Mouse (Mus musculus) frontal cortex, postnatal 14 days (tissue): Measurements from ENCODE around the gene Aldh1l1.

ENCODE experiments used
- DNase-seq, 2 experiments: peaks; one replicate each; pipeline ENCODE4 v3.0.0; 2022; ENCODE audit warnings: low spot score in 2 of 2

Aldh1l1 gene

DNA sequence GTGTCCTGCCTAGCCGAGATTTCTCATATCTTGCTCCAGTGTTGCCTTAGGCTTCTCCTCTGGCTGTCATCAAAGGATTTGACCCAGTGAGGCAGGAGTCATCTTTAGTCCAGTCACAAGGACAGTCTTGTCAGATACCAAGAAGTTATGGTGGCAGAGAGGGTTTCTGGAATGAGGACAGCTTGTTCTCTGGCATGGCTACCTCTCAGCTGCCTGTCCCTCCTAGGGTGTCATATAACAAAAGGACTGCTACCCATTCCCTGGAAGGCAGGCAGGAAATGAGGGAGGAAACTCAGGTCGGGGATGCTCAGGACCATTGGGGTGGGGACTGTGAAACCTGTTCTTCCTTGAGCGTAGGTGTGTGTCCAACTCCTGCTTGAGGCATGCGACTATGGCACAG, 14.1 kb upstream of the Aldh1l1 start:
- DNase-seq: no peak

DNA sequence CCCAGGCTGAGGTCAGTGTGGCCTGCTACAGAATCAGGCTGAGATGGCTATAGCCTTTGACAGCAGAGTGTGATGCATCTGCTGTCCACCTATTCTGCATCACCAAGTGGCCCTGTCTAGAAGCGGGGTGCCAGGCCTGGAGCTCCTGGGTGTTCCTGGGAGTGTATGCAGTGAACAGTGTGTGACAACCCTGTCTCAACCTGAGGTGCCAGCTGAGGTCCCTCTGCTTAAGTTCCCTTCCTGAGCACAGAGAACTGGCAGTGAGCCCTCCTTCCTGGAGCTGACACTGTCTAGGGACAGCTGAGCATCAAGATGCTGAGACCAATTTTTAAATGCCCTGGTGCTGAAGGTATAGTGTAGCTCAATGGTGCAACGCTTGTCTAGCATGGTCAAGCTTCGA, 13.5 kb upstream of the Aldh1l1 start:
- no peak for DNase-seq

DNA sequence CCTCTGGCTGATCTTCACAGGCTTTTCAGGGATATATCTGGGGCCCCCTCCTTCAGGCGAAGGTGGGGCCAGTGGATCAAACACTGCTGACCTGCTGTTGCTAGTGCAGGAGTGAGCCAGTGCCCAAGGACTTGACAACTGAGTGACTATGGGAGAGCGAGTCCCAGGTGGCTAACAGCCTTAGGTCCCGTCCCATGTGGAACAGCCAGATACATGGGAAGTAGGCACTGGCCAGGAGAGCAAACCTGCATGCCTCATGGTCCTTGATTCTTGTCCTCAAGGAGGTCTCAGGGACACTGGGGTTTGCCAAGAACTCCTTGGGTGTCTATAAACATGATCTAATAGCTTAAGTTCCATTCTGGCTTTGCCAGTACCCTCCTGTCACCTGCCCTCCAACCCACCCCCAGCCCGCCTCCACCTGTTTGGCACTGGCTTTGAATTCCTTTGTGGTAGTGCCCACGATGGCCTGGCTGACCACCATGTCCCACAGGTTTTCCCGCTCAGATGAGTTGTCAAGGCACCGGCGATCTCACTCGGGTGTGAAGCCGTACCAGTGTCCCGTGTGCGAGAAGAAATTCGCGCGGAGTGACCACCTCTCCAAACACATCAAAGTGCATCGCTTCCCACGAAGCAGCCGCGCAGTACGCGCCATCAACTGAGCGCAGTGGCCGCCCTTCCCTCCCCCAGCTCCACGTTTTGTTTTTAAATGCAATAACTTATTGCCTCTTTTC, 12.4 kb upstream of the Aldh1l1 start:
- DNase-seq: no peak

DNA sequence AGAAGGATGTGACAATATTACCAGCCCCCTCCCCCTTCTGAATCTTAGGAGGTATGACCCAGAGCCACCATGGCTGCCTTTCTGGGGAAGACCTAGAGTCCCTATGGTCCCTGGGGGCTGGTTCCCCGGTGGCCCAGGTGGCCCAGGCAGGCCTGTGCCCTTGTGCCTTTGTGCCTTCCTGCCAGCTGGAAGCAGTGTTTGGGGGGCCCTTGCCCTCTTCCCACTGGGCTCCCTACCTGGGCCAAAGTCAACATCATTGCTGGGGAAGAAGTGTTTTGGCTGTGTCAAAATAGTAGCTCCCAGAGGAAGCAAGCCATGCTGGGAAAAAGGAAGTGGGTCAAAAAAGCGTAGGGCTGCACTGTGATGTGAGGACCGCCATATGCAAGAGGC, 11.9 kb upstream of the Aldh1l1 start:
- DNase-seq: no peak

DNA sequence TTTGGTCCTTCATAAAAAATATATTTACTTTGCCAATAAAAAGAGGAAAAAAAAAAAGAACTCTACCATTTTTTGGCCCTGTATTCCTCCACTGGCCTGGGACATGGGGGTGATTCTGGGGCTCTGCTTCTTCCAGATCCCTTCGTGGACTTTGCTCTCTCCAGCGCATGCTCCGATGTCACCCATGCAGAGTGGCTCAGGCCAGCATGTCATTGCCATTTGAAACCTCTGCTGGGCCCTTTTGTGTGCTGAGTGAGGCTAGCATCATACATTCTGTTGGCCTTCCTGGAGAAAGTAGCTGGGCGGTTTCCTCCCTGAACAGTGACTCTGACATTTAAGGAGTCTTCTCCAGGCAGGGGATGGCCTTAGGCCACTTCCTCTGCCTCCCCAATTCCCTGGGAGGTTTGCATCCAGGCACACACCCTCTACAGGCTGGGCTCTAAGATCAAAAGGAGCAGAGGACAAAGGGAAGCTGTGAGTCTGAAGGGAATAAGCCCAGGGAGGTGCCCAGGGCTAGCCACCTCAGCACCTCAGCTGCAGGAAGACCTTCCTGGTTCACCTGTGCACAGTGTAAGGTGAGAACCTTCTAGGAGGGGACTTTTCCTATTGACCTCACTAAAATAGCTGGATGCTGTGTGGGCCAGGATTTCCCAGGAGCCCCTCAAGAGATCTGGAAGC, 10.9 kb upstream of the Aldh1l1 start:
- no peak for DNase-seq

DNA sequence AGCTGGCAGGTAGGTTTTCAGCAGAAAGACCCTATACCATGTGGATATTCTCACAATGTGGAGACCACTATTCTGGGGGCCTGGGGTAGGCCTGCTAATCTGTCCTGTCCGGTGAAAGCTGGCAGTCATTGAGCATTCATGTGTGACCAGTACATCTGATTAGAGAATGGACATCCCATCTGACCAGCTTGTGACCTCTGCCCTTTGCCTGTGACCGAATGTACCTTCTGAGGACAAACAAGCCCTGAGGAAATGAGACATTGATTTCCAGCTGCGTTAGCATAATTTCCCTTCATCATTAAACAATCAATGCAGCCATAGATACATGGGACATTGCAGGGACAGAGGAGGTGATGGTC, 10.4 kb upstream of the Aldh1l1 start:
- no peak for DNase-seq

DNA sequence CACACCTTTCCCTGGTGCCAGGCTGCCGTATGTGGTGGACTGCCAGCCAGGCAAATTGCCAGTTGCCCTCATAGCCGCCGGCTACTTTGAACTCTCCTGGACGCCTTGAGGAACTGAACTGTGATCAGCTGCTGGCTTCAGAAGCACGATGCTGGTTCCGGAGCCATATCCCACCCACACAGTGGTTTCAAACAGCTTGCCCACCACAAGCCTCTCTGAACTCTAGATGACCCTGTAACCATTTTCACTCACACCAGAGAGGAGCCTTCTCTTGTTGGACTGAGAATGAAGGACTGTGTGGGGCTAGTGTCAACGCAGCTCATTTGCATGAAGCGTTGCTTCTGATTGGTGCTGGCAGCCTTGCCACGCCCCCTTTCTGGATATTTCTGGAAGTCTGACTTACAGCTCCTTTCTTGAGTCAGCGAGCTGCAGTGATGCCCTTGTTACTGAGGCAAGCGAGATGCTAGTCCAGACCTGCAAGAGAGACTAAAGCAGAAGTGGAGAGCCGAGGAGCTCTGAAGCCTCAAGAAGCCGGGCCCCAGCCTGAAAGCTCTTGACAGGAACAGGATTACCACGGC, 9.2 kb upstream of the Aldh1l1 start:
- peak in 1 of 2 experiments; percentile 38 for DNase-seq

DNA sequence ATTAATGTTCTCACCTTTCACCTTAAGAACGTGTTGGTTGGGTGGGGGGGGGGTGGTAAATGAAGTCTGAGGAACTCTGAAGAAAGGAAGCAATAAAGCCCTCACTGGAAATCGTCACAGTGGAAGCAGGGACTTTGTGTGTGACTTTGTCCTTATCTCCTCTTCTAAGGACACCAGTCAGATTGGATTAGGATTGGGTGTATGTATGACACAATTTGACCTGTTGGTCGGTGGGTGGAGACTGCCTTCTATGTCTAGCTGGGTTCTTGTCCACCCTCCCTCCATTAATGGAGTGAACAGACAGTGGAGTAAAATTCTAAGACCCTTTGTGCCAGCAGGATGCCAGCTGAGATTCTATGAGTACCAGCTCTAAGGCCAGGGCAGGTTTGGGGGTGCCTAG, 2.0 kb upstream of the Aldh1l1 start:
- no peak for DNase-seq

DNA sequence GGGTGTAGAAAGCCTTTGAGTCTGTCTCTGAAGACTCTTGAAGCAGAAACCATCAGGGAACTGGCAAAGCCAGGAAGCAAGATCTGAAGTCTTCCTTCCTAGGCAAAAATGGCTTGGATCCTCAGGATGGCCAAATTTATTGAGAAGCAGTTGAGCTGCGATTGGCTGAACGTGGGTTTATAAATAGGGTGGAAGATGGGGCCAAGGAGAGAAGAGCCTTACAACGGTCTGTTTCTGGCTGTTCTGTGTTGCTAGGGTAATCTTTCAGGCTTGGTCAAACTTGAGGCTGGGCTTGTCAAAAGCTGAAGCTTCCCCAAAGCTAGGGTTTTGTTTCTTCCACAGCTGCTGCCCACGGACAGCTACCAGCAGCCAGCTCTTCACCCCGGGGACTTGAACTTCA, 1.4 kb upstream of the Aldh1l1 start:
- no peak for DNase-seq

DNA sequence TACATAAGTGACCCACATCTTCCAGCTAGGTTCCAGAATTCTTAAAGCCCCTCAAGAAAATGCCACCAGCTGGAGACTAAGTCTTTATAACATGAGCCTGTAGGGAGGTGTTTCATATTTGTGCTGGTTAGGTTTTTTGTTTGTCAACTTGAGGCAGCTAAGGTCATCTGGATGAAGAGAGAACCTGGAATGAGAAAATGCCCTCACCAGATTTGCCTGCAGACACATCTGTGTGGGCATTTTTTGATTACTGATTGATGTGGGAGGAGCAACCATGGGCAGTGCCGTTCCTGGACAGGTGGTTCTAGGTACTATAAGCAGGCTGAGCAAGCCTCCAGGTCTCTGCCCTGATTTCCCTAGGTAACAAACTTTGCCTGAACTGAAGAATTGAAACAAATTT, 1.3 kb downstream of the Aldh1l1 start:
- DNase-seq: no peak

DNA sequence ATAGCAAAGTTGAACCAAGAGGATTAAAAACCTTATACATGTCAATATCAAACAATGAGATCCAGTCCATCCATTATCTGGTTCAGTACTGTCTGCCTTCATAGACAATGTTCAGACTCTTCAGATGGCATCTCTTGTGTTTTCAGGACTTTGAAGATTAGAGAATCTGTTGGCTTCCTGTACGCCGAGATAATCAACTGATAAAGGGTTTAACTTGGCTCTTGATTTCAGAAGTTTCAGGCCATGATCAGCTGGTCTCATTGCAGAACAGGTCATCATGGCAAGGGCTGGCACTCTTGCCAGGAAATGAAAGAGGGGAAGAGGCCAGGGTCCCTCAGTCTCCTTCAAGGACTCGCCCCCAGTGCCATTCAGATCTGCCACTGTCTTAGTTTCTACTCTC, 3.3 kb downstream of the Aldh1l1 start:
- no peak for DNase-seq

DNA sequence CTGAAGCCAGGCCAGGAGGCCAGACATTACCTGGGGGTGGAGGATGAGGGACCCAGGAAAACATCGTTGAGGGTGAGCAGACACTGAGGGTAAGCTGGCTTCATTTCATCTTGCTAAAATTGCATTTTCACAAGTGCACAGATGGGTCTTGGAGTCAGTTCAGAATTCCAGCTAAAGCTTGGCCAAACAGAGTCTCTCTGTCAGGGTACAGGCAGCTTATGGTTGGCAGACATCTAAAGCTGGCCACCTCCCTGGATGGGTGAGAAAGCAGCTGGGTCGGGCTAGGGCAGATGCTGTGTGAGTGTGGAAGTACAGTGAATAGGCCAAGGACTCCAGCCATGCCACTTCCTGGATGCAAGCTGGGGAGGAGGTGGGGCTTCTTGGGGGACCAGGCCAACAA, 4.7 kb downstream of the Aldh1l1 start:
- DNase-seq: no peak

DNA sequence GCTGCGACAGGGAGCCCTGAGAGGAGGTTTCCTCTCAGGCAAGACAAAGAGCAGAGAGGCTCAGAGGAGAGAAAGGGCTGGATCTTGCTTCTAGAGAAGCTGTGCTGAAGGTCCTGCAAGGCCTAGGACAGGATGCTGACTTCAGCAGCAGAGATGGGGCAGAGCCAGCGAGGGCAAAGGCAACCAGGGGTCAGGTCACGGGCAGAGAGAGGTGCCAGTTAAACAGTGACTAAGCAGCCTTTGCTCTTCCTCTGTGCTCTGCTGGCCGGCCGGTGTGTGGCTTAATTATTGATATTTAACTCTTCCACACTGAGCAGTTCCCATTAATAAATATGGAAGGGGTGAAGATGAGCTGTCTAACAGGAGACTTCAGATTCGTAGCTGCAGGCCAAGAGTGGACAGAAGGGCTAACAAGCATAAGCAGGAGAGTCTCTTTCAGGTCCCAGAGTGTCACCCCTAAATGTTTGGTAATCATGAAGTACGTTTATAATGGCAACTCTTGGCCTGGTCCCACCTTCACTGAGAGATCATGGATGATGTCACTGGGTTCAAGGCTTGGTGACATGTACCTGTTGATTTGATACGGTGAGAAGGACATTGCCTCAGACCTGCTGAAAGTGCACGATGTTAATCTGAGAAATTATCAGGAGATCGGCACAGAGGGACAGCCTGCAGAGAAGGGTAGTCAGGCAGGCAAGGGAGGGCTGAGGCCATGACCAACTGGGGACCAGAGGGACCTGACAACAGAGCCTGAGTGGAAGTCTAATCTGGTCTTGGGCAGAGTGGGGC, 5.9 kb downstream of the Aldh1l1 start:
- DNase-seq: no peak

DNA sequence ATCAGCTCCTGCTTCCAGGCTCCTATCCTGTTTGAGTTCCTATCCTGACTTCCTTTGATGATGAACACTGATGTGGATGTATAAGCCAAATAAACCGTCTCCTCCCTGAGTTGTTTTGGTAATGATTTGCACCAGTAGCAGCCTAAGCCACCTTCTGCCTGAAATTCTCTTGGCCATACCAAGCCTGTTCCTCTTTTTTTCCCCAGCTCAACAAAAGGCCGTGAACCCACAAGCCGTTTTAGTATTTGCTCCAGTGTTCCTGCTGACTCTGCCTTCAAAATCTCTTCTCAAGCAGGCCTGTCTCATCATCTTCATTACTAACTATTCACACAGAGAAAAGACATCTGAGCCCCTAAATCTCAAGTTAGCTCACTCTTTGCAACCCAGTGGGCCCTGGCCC, 7.9 kb downstream of the Aldh1l1 start:
- DNase-seq: no peak

DNA sequence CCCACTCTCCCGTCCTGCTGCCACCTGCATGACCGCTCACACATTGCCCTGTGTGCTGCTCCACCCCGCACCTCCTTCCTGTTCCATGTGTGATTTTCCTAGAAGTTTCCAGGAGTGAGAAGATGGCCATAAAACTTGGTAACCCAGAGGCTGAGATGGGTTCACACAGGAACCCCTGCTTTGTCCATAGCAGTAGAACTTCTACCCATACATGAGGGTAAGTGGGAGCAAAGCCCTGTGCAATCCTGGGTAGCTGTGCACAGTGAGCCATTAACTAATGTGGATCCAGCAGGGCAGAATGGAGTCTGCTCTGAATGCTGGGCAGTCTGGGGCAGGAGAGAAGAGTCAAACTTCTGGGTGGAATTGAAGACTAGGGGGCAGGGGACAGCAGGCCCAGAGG, 8.3 kb downstream of the Aldh1l1 start:
- DNase-seq: no peak

DNA sequence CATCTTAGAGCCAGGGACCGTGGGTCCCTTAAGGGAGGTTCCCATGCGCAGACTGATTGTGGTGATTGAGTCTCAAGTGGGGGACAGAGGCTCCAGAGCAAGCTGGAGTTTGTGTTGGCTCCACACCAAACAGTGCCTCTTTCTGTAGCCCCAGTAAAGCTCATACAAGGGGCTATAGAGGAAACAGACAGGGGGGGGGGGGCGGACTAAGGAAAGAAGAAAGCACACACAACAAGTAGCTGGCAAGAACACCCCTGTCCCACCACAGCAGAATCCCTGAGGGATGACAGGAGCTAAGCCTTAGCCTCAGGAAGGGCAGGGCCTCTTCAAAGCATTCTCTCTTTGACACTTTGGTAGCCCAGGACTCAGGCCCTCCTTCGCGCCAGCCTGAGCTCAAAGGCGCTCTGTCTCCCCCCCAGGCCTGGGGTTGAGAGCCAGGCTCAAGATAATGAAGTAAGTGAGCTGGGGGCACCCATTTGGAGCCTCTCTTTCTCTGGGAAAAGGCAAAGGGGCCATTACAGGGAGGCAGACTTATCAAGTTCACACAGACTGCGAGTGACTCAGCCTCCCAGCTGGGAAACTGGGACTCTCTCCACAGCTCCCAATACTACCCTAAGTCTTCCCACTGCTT, 9.2 kb downstream of the Aldh1l1 start:
- DNase-seq: peak in 1 of 2 experiments; percentile 34

DNA sequence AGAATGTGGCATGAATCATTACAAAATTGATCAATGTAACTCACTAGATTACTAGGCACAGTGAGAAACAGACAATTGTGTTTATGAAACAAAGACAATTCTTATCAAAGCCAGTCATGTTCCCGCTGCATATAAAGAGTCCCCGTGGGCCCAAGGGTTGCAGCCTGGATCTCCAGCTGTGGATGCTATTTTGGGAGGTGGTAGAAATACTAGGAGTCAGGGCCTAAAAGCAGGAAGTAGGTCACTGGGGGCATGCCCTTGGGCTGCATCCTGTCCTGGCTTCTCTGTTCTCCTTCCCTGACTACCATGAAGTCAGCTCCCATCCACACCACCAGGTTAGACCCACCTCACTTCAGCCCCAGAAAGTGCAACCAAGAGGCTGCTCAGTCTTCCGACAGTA, 10.0 kb downstream of the Aldh1l1 start:
- DNase-seq: no peak

DNA sequence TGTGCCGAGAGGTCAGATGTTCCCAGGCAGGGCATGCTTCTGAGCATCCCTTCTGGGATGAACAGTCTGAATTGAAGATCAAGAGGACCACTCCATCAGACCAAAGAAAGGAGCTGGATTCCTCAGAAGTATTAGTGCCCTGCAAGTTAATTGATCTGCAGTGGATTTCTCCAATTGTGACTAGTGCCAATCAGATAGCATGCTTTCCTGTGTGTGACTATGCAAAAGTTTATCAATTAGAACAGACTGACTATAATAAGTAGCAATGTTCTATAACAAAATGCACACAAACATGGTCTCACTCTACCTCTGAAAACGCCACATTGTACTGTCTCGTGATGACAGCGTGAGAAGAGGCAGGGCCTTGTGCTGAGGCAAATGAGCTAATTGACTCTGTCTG, 13.3 kb downstream of the Aldh1l1 start:
- no peak for DNase-seq

DNA sequence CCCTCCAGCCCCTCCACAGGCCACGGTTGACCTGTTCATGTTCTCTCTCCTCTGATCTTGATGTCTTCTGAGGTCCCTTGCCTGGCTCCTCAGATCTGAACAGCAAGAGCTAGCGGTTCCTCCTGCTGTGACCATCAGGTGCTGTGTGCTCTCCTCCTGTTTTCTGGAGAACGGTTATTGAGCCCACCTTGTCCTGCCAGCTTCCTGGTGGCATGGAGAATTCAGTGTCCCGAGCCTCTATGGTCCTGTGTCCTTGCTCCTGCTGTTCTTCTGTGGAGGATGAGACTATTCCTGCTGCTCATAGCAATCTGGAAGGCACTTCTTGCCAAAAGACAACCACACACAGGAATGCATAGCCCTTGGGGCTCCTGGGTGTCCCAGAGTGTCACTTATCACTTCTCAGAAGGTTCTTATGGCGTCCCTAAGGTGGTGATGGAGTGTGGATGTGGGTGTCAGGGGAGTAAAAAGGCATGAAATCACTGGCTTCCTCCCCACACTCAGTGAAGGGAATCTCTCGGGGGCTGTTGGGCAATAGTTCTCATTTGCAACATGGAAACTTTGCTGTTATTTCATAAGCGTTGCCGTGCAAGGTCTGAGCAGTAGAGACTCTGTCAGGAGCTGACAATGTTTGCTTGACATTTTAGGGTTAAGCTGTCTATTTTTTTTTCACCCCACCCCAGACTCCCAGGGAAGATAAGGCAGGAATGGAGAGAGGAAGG, 15.2 kb downstream of the Aldh1l1 start:
- no peak for DNase-seq

DNA sequence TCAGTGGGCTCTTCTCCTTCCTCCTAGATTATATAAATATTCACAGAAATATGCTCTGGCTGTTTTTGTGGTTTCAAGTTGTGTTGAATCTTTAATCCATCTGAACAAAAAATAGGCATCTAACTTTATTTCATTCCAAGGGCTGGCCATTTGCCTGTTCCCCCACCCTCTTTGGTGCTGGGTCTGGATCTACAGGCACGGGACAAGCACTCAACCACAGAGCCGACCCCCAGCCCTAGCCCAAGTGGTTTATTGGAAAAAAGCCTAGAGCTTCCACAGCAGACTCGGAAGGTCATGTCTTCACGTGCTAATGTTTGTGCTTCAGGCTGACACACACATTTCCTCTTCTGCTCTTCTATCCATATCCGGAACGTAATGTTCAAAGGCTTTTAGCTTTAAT, 19.7 kb downstream of the Aldh1l1 start:
- no peak for DNase-seq

DNA sequence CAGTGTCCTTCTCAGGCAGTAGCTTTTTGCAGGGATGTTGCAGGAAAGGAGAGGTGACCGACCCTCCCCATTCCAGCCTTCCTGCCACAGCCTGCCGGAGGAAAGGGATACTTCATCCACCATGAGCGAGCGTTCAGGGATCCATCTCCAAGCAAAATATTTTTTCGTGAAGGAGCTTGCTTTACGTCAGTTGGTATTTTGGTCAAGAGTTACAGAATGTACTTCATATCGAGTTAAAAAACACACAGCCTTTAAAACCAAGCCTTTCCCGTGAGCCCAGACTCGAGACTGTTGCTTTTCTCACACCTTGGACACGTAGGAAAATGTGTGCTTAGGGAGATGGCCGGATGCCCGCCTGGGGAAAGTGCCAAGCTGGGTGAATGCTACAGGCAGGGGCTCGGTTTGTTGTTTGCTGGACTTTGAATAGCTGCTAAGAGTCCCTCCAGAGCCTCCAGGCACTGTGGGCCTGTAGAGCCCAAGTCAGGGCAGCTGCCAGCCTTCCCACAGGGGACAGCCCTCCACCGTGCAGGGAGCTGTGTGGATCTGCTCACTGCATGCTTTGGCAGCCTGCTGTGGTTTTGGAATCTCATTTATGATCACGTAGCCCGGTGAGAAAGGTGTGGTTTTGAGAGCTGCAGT, 20.6 kb downstream of the Aldh1l1 start:
- peak; percentile 77 to 79 for DNase-seq
